Mouse (Mus musculus): Measurements from ENCODE around the gene Kdm5b. TPM values are rescaled to one million over a fixed set of nuclear protein-coding genes. Genes with fewer than 3 reads are reported as not detected.

The Kdm5b gene
- polyA plus RNA-seq, 1 experiment from 2014 or later = 6.4 TPM

GRCm38 (mm10) chr1:134589676-134590075 lies 29.7 kb downstream of the Kdm5b start:
- Histone ChIP-seq H3K4me3 (ENCODE audit: low read depth, low read length) (no peak overlapping the region), H3K27ac (ENCODE audit: low read depth) (no peak overlapping the region), H3K4me2 (ENCODE audit: low read depth, low read length) (no peak overlapping the region), H3K9ac (replicated peaks) (no peak overlapping the region), H3K27me3 (ENCODE audit: insufficient read depth, low read length) (no peaks in the 10 kb centered on the region), H3K9me3 (ENCODE audit: low read length) (no peaks in the 10 kb centered on the region), H3K4me1 (ENCODE audit: insufficient read depth) (no peaks in the 10 kb centered on the region), H3K36me3 (replicated peaks; ENCODE audit: insufficient read depth, low read length) (peaks cover 18% of the 10 kb centered on the region)
- ATAC-seq (no peak), DNase-seq (no peak)
- TF ChIP-seq EP300 (IDR thresholded peaks at IDR 0.05; ENCODE audit: low read depth) = no peak
- no peak for TF ChIP-seq CTCF (IDR thresholded peaks at IDR 0.05; ENCODE audit: low read depth)

- no peak overlapping the region for H3K4me2 ChIP-seq (ENCODE audit: low read depth, low read length)
- no peak overlapping the region for H3K27ac ChIP-seq (ENCODE audit: low read depth)
- H3K4me3 ChIP-seq (ENCODE audit: low read depth, low read length) = no peak overlapping the region
- WGBS (ENCODE audit: insufficient replicate concordance) = 88% methylated on average over 2 of the region's 2 CpGs
- TF ChIP-seq CTCF (IDR thresholded peaks at IDR 0.05; ENCODE audit: low read depth) (peak; percentile 44), EP300 (IDR thresholded peaks at IDR 0.05; ENCODE audit: low read depth) (no peak)
- DNase-seq = no peak
- no peaks in the 10 kb centered on the region for H3K9me3 ChIP-seq (ENCODE audit: low read length)
- ATAC-seq = no peak
- no peak overlapping the region for H3K9ac ChIP-seq (replicated peaks)
- peaks cover 28% of the 10 kb centered on the region for H3K36me3 ChIP-seq (replicated peaks; ENCODE audit: insufficient read depth, low read length)
- H3K4me1 ChIP-seq (ENCODE audit: insufficient read depth) = no peaks in the 10 kb centered on the region
- no peaks in the 10 kb centered on the region for H3K27me3 ChIP-seq (ENCODE audit: insufficient read depth, low read length)
Observed at GRCm38 (mm10) chr1:134591773-134592172, 31.8 kb downstream of the Kdm5b start.

GRCm38 (mm10) chr1:134597339-134598054 lies 37.5 kb downstream of the Kdm5b start:
- 31% methylated on average over 9 of the region's 9 CpGs for WGBS (ENCODE audit: insufficient replicate concordance)
- TF ChIP-seq CTCF (IDR thresholded peaks at IDR 0.05; ENCODE audit: low read depth) = no peak
- no peak for TF ChIP-seq EP300 (IDR thresholded peaks at IDR 0.05; ENCODE audit: low read depth)
- H3K27ac ChIP-seq (ENCODE audit: low read depth) = no peak overlapping the region
- H3K9ac ChIP-seq (replicated peaks) = no peak overlapping the region
- no peaks in the 10 kb centered on the region for H3K4me1 ChIP-seq (ENCODE audit: insufficient read depth)
- ATAC-seq (no peak), DNase-seq (no peak)
- H3K4me2 ChIP-seq (ENCODE audit: low read depth, low read length) = no peak overlapping the region
- H3K36me3 ChIP-seq (replicated peaks; ENCODE audit: insufficient read depth, low read length) = peaks cover 48% of the 10 kb centered on the region
- H3K9me3 ChIP-seq (ENCODE audit: low read length) = no peaks in the 10 kb centered on the region
- H3K4me3 ChIP-seq (ENCODE audit: low read depth, low read length) = no peak overlapping the region
- no peaks in the 10 kb centered on the region for H3K27me3 ChIP-seq (ENCODE audit: insufficient read depth, low read length)

- ATAC-seq = no peak
- H3K27me3 ChIP-seq (ENCODE audit: insufficient read depth, low read length) = no peaks in the 10 kb centered on the region
- no peak for DNase-seq
- H3K9me3 ChIP-seq (ENCODE audit: low read length) = no peaks in the 10 kb centered on the region
- H3K4me1 ChIP-seq (ENCODE audit: insufficient read depth) = no peaks in the 10 kb centered on the region
- H3K4me2 ChIP-seq (ENCODE audit: low read depth, low read length) = no peak overlapping the region
- WGBS (ENCODE audit: insufficient replicate concordance) = 94% methylated on average over 2 of the region's 2 CpGs
- H3K4me3 ChIP-seq (ENCODE audit: low read depth, low read length) = no peak overlapping the region
- H3K36me3 ChIP-seq (replicated peaks; ENCODE audit: insufficient read depth, low read length) = peaks cover 43% of the 10 kb centered on the region
- H3K27ac ChIP-seq (ENCODE audit: low read depth) = no peak overlapping the region
- no peak overlapping the region for H3K9ac ChIP-seq (replicated peaks)
- TF ChIP-seq EP300 (IDR thresholded peaks at IDR 0.05; ENCODE audit: low read depth) (no peak), CTCF (IDR thresholded peaks at IDR 0.05; ENCODE audit: low read depth) (no peak)
Observed at GRCm38 (mm10) chr1:134604086-134604485, 44.1 kb downstream of the Kdm5b start.

GRCm38 (mm10) chr1:134605670-134606069 lies 45.7 kb downstream of the Kdm5b start:
- ATAC-seq (no peak), DNase-seq (no peak)
- TF ChIP-seq CTCF (IDR thresholded peaks at IDR 0.05; ENCODE audit: low read depth) (no peak), EP300 (IDR thresholded peaks at IDR 0.05; ENCODE audit: low read depth) (no peak)
- Histone ChIP-seq H3K9me3 (ENCODE audit: low read length) (no peaks in the 10 kb centered on the region), H3K4me3 (ENCODE audit: low read depth, low read length) (no peak overlapping the region), H3K27ac (ENCODE audit: low read depth) (no peak overlapping the region), H3K36me3 (replicated peaks; ENCODE audit: insufficient read depth, low read length) (peaks cover 37% of the 10 kb centered on the region), H3K4me1 (ENCODE audit: insufficient read depth) (no peaks in the 10 kb centered on the region), H3K27me3 (ENCODE audit: insufficient read depth, low read length) (no peaks in the 10 kb centered on the region), H3K4me2 (ENCODE audit: low read depth, low read length) (no peak overlapping the region), H3K9ac (replicated peaks) (no peak overlapping the region)
- 87% methylated on average over 8 of the region's 8 CpGs for WGBS (ENCODE audit: insufficient replicate concordance)

- H3K4me2 ChIP-seq (ENCODE audit: low read depth, low read length) = no peak overlapping the region
- no peak overlapping the region for H3K9ac ChIP-seq (replicated peaks)
- ATAC-seq = no peak
- H3K4me1 ChIP-seq (ENCODE audit: insufficient read depth) = no peaks in the 10 kb centered on the region
- H3K9me3 ChIP-seq (ENCODE audit: low read length) = no peaks in the 10 kb centered on the region
- no peak for TF ChIP-seq CTCF (IDR thresholded peaks at IDR 0.05; ENCODE audit: low read depth)
- TF ChIP-seq EP300 (IDR thresholded peaks at IDR 0.05; ENCODE audit: low read depth) = peak; percentile 47; the same call in 1 of the 2 replicates
- H3K27ac ChIP-seq (ENCODE audit: low read depth) = no peak overlapping the region
- no peak overlapping the region for H3K4me3 ChIP-seq (ENCODE audit: low read depth, low read length)
- DNase-seq = no peak
- H3K27me3 ChIP-seq (ENCODE audit: insufficient read depth, low read length) = no peaks in the 10 kb centered on the region
- 56% methylated on average over 2 of the region's 2 CpGs for WGBS (ENCODE audit: insufficient replicate concordance)
- peaks cover 35% of the 10 kb centered on the region for H3K36me3 ChIP-seq (replicated peaks; ENCODE audit: insufficient read depth, low read length)
Observed at GRCm38 (mm10) chr1:134606381-134606780, 46.4 kb downstream of the Kdm5b start.

All from liver, postnatal 0 days (tissue).